Mouse (Mus musculus): Measurements from ENCODE around the gene Ostm1.

Ostm1 gene

GRCm38 (mm10) chr10:42678331-42678730 is 94.7 kb downstream of the Ostm1 start:
- in situ Hi-C loops (cut with MboI; ENCODE audit: low sequenced_read_pairs): no loop called here

GRCm38 (mm10) chr10:42678755-42679364 is 95.2 kb downstream of the Ostm1 start:
- in situ Hi-C loops (cut with MboI; ENCODE audit: low sequenced_read_pairs): no loop called here

DNA sequence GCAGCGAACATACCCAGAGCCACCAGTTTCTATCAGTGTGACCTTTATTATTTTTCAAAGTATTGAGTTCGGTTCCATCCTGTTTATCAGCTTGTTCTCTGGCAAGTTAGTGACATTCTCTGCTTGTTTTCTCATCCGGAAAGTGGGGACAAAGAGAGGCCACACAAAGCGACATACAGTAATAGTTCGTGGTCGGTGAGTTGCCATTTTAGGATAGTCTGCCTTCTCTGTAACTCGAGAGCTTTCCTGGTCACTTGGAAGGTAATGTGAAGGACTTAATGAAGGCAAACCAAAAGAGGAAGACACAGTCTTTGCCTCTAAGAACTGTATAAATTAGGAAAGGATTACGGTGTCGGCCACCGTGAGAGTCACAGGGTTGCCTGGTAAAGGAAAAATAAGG is 96.0 kb downstream of the Ostm1 start:
- in situ Hi-C loops (cut with MboI; ENCODE audit: low sequenced_read_pairs): no loop called here

GRCm38 (mm10) chr10:42680582-42681001 is 97.0 kb downstream of the Ostm1 start:
- in situ Hi-C loops (cut with MboI; ENCODE audit: low sequenced_read_pairs): no loop called here

- in situ Hi-C loops (cut with MboI; ENCODE audit: low sequenced_read_pairs): no loop called here
These were observed 98.8 kb downstream of the Ostm1 start for GRCm38 (mm10) chr10:42682421-42682820.

GRCm38 (mm10) chr10:42687873-42688272 is 104.3 kb downstream of the Ostm1 start:
- in situ Hi-C loops (cut with MboI; ENCODE audit: low sequenced_read_pairs): no loop called here

- in situ Hi-C loops (cut with MboI; ENCODE audit: low sequenced_read_pairs): no loop called here
These were observed 106.1 kb downstream of the Ostm1 start for GRCm38 (mm10) chr10:42689694-42690093.

GRCm38 (mm10) chr10:42690233-42691028 is 106.8 kb downstream of the Ostm1 start:
- in situ Hi-C loops (cut with MboI; ENCODE audit: low sequenced_read_pairs): no loop called here

DNA sequence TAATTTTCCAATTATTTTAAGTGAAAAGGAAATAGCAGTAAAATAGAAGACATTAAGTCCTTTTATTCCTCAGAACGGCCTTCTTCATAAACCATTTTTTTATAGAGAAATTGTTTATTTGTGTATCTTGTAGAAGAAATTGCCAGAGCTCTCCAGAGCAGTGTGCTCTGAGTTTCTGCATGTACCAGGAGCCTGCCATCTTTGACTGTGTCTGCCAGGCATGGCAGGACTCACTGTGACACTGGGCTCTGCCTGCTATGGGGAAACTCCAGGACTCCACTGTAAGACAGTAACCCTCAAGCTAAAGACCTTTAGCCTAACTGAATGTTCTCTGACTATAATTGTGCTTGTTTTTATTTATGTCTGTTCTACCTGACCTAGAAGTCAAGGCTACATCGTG is 107.4 kb downstream of the Ostm1 start:
- in situ Hi-C loops (cut with MboI; ENCODE audit: low sequenced_read_pairs): no loop called here

DNA sequence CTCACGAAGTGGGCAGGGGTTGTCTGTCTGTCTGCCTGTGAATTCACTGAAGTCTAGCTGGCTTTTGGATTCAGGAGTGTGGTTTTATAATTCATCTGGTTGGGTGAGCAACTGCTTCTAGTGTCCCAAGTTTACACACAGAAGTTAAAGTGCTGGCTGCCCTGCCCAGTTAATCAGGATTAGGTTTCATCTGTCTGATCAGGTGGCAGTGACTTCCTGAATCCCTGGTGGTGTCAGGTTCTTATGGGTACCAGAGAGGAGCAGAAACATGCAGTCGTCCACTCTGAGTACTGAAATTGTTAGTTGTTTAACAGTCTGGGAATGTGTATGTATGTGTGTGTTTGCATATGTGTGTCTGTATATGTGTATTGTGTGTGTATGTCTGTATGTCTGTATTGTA is 108.5 kb downstream of the Ostm1 start:
- in situ Hi-C loops (cut with MboI; ENCODE audit: low sequenced_read_pairs): no loop called here

GRCm38 (mm10) chr10:42692794-42693193 is 109.2 kb downstream of the Ostm1 start:
- in situ Hi-C loops (cut with MboI; ENCODE audit: low sequenced_read_pairs): no loop called here

- in situ Hi-C loops (cut with MboI; ENCODE audit: low sequenced_read_pairs): no loop called here
These were observed 109.9 kb downstream of the Ostm1 start for GRCm38 (mm10) chr10:42693482-42693881.

DNA sequence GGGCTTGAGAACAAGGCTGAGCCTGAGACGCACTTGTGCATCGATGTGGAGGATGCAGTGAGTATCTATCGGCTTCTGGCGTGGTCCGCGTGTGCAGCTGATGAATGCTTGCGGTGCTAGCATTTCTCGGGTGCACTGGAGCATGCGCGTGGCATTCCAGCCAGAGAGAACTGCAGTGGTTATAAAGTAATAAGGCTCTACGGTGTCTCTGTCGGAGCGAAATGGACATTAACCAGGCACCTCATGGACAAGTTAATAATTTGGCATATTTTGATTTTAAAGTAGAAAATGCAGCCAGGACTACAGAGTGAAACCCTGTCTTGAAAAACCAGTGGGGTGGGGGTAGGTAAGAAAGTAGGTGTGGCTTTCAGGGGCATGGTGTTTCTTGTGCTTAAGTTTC is 112.7 kb downstream of the Ostm1 start:
- in situ Hi-C loops (cut with MboI; ENCODE audit: low sequenced_read_pairs): no loop called here

- in situ Hi-C loops (cut with MboI; ENCODE audit: low sequenced_read_pairs): no loop called here
These were observed 113.4 kb downstream of the Ostm1 start for GRCm38 (mm10) chr10:42697007-42697406.

DNA sequence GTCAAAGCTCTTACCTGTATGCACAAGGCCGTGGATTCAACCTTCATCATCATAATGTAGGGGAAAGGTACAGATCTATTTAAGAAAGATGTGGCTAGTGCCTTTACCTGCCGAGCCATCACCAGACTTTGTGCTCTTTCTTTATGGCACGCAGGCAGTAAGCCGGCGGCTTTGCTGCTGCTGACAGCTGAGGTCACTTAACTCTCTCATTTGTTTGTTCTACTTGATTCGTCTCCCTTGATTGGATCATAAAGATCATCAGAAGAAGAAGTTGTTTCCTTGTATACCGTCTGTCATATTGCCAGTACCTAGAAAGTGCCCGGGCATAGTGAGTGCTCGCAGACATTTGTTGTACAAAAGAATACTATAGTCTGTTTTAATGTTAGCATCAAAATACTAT is 114.8 kb downstream of the Ostm1 start:
- in situ Hi-C loops (cut with MboI; ENCODE audit: low sequenced_read_pairs): no loop called here

- in situ Hi-C loops (cut with MboI; ENCODE audit: low sequenced_read_pairs): no loop called here
These were observed 115.4 kb downstream of the Ostm1 start for GRCm38 (mm10) chr10:42698994-42699393.

- in situ Hi-C loops (cut with MboI; ENCODE audit: low sequenced_read_pairs): no loop called here
These were observed 118.5 kb downstream of the Ostm1 start for GRCm38 (mm10) chr10:42702111-42702510.

DNA sequence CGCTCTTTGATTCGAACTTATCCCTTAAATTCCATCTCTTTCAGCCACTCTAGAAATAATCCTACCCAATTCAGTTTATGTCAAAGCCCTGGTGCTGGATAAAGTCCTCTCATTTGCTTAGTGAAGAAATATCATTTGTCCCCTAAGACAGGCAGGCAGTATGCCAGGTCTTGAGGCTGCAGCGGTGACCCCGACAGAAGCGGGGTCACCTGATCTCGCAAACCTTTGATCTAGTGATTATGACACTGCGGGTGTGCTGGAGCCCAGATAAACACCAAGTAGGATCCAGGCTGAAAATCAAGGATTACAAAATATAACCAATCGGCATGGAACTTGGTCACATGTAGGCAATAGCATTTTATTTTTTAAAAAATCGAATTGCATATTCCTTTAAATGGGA is 131.1 kb downstream of the Ostm1 start:
- in situ Hi-C loops (cut with MboI; ENCODE audit: low sequenced_read_pairs): no loop called here

DNA sequence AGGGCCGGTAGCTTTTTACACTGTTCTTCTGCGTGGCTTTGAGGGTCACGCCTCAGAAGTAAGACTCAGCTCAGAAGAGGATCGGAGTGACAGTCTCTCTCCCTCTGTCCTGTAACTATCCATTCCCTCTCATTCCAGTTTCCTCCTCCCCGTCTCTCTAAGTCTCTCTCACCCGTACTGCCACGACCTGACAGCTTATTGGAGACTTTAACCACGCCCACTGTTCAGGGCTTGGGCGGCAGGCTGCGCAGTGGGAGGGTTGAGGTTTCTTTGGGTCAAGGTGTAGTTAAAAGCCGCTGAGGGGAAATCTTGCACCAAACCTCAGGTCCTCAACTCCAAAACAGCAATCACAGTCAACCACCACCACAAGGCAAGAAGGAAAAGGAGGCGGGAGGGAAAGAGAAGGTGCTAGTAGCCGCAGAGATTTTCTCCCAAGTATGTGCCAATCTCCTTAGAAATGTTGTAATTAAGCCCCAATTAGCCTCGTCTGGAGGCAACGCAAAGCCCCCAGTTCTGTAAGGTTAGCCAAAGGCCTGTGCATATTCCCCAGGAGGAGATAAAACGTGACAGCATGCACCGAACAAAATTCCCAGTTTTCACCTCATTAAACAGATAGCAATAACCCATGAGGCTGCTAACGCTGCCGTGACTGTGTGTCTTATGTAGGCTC is 131.9 kb downstream of the Ostm1 start:
- in situ Hi-C loops (cut with MboI; ENCODE audit: low sequenced_read_pairs): no loop called here

- in situ Hi-C loops (cut with MboI; ENCODE audit: low sequenced_read_pairs): no loop called here
These were observed 138.5 kb downstream of the Ostm1 start for GRCm38 (mm10) chr10:42722116-42722515.

- in situ Hi-C loops (cut with MboI; ENCODE audit: low sequenced_read_pairs): no loop called here
These were observed 139.9 kb downstream of the Ostm1 start for GRCm38 (mm10) chr10:42723275-42724232.

Measured in CH12F3 (cell line).